Comparison of ENCODE assay signal across 20 mouse cellular contexts in genomic region chr3:56767133-56767532, GRCm38 (mm10).
DNase-seq lines count a peak whose midpoint lies in the region; ATAC-seq lines count a peak whose summit lies in the region.
"Had no signal": no experiment of that assay in that cellular context is flagged by ENCODE, and none has a peak within 500 bp of the region (broad histone marks: within the 10 kb centered on the region; RNA-seq: fewer than 3 reads in every experiment).

No protein-coding gene starts in this region.

- WGBS in hindbrain, embryonic 16.5 days, result 62% methylated on average over 3 of the region's 3 CpGs
- WGBS in hindbrain, embryonic 10.5 days, result 90% methylated on average over 3 of the region's 3 CpGs

- peak; percentile 2 for DNase-seq in adrenal gland, adult 2 months
- DNase-seq in adrenal gland, postnatal 25 days, result no peak
- DNase-seq in hindbrain, embryonic 10.5 days (ENCODE audit: low spot score), result no peak
- peak; percentile 34 for DNase-seq in cerebellum, adult 11 months
- peak; percentile 84 to 86 for DNase-seq in cerebellum, postnatal 10 days
- no peak for DNase-seq in adrenal gland, adult 18-20 months (ENCODE audit: low spot score in 2 of 2)
- DNase-seq: adrenal gland, postnatal 36 days; embryo, embryonic 11 days; kidney, adult 11 months; liver; retina, postnatal 1 day; thymus, adult 2 months had no signal

- H3K9me3 ChIP-seq in hindbrain, embryonic 16.5 days (ENCODE audit: control insufficient read depth, low read length), result no peaks in the 10 kb centered on the region
- no peaks in the 10 kb centered on the region for H3K9me3 ChIP-seq in hindbrain, embryonic 10.5 days
- H3K9me3 ChIP-seq: embryonic facial prominence, embryonic 15.5 days; midbrain, embryonic 12.5 days had no signal

- no peaks in the 10 kb centered on the region for H3K36me3 ChIP-seq in hindbrain, embryonic 16.5 days (ENCODE audit: control insufficient read depth, insufficient read depth, low read length)
- H3K36me3 ChIP-seq in hindbrain, embryonic 10.5 days, result no peaks in the 10 kb centered on the region
- H3K36me3 ChIP-seq: embryonic facial prominence, embryonic 15.5 days; midbrain, embryonic 12.5 days had no signal

- H3K4me1 ChIP-seq in hindbrain, embryonic 16.5 days (ENCODE audit: control insufficient read depth, insufficient read depth, low read depth, low read length), result no peaks in the 10 kb centered on the region
- no peaks in the 10 kb centered on the region for H3K4me1 ChIP-seq in hindbrain, embryonic 10.5 days (replicated peaks)
- H3K4me1 ChIP-seq: embryonic facial prominence, embryonic 15.5 days; midbrain, embryonic 12.5 days had no signal

- H3K4me3 ChIP-seq in hindbrain, embryonic 16.5 days (ENCODE audit: low read length), result no peak overlapping the region
- H3K4me3 ChIP-seq in hindbrain, embryonic 10.5 days, result no peak overlapping the region
- H3K4me3 ChIP-seq: embryonic facial prominence, embryonic 15.5 days; layer of hippocampus, adult 2 months; midbrain, embryonic 12.5 days had no signal

- no peak overlapping the region for H3K9ac ChIP-seq in hindbrain, embryonic 16.5 days (ENCODE audit: low read depth, low read length)
- H3K9ac ChIP-seq: embryonic facial prominence, embryonic 15.5 days; midbrain, embryonic 12.5 days had no signal

- peak; percentile 70 for ATAC-seq in hindbrain, embryonic 16.5 days
- no peak for ATAC-seq in monocyte, adult 5-6 weeks (replicated peaks; ENCODE audit: insufficient number of reproducible peaks, low FRiP score, low TSS enrichment, poor library complexity, severe bottlenecking)
- ATAC-seq: activated CD4-positive, CD25-positive, alpha-beta regulatory T cell, adult 4 months; lung, postnatal 0 days had no signal

- no peak overlapping the region for H3K4me2 ChIP-seq in hindbrain, embryonic 16.5 days (ENCODE audit: low read length)
- H3K4me2 ChIP-seq: embryonic facial prominence, embryonic 15.5 days; midbrain, embryonic 12.5 days had no signal

- H3K27ac ChIP-seq in hindbrain, embryonic 16.5 days (ENCODE audit: low read depth, low read length), result no peak overlapping the region
- H3K27ac ChIP-seq in hindbrain, embryonic 10.5 days, result no peak overlapping the region
- H3K27ac ChIP-seq: embryonic facial prominence, embryonic 15.5 days; kidney, postnatal 0 days; layer of hippocampus, adult 2 months; midbrain, embryonic 12.5 days had no signal

- no peaks in the 10 kb centered on the region for H3K27me3 ChIP-seq in hindbrain, embryonic 16.5 days (replicated peaks; ENCODE audit: control insufficient read depth, insufficient read depth, low read length)
- no peaks in the 10 kb centered on the region for H3K27me3 ChIP-seq in hindbrain, embryonic 10.5 days (ENCODE audit: insufficient read depth, poor library complexity, severe bottlenecking)
- H3K27me3 ChIP-seq: embryonic facial prominence, embryonic 15.5 days; midbrain, embryonic 12.5 days had no signal

Comparison
In these comparisons a context has a peak if more than half of its experiments do, and no peak if none do; other contexts are left out.
1. DNase-seq: peak in adrenal gland, adult 2 months (single experiment), cerebellum, adult 11 months (single experiment) and cerebellum, postnatal 10 days (2 of 2); none in adrenal gland, postnatal 25 days (single experiment), hindbrain, embryonic 10.5 days (single experiment) and adrenal gland, adult 18-20 months (0 of 2).